Mouse (Mus musculus): Measurements from ENCODE around the gene Olfr533.
"Not testable (repeated sequence)": the region's sequence is repeated elsewhere in the genome, so short reads cannot be mapped to it uniquely, and the experiment has no call there.

The Olfr533 gene

GRCm38 (mm10) chr7:140463070-140463469 lies at the start of gene Olfr533:
Gene Olfr533 (plus strand): TSS chr7:140463370.
- not testable (repeated sequence) for DNase-seq (ENCODE audit: low spot score in 2 of 2)

DNA sequence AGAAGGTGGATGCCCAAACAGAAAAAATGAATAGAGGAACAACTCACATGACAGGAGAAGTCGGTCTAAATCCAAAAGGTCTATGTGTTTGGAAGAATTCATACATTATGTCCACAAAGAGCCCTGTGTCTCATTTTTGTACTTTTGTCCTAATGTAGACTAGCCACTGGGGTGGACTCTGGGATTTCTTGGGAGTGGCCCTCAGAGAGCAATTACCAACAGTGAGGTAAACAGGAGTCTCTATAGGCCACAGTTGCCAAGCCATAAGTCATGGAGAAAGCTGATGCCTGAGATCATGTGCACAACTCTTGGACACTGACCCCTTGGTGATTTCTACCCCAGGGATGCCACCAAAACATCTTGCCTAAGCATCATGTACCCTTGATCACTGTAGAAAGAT lies 41.6 kb upstream of the Olfr533 start, which contains the start of gene Olfr532:
Gene Olfr532 (minus strand): TSS at position 101 of the 400 bp plus-strand sequence.
- no peak for DNase-seq (ENCODE audit: low spot score in 2 of 2)

- no peak for DNase-seq (ENCODE audit: low spot score in 2 of 2)
These were observed 20.0 kb upstream of the Olfr533 start for GRCm38 (mm10) chr7:140443141-140443540.

DNA sequence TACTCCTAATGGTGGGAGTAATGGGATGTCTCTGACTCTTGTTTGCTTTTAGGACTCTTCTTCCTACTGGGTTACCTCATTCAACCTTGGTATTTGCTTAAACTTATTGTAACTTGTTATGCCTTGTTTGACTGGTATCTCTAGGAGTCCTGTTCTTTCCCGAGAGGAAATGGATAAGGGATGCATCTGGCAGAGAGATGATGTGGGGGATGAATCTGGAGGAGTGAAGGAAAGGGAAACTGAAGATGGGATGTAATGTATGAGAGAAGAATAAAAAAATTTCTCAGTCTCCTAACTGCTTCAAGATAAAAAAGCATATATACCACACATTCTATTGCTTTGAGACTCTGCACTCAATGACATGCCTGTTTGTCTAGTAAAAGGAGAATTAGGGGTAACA lies 14.7 kb downstream of the Olfr533 start:
- DNase-seq (ENCODE audit: low spot score in 2 of 2), result no peak

- DNase-seq (ENCODE audit: low spot score in 2 of 2), result peak in 1 of 2 experiments; percentile 32
These were observed 15.6 kb downstream of the Olfr533 start for GRCm38 (mm10) chr7:140478733-140479132.

GRCm38 (mm10) chr7:140483916-140484315 lies 20.7 kb downstream of the Olfr533 start, which contains the start of gene Olfr535:
Gene Olfr535 (plus strand): TSS chr7:140484216.
- DNase-seq (ENCODE audit: low spot score in 2 of 2), result no peak

DNA sequence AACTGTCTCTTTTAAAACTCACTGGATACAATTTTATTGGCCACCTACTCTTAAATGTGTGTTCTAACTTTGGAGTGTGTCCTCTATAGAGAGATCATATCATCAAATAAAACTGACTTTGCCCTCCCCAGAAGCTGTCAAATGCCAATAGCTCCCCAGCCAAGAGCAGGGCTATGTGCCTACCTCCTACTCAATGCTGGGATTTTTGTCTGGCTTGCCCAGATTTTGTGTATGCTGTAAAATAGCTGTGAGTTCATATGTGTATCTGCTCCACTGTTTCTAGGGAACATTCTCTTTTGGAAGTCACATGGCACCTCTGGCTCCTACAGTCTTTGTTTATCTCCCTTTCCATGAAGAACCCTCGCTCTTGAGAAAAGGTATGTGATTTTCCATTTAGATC lies 25.8 kb downstream of the Olfr533 start:
- no peak for DNase-seq (ENCODE audit: low spot score in 2 of 2)

GRCm38 (mm10) chr7:140494231-140494630 lies 31.1 kb downstream of the Olfr533 start:
- no peak for DNase-seq (ENCODE audit: low spot score in 2 of 2)

DNA sequence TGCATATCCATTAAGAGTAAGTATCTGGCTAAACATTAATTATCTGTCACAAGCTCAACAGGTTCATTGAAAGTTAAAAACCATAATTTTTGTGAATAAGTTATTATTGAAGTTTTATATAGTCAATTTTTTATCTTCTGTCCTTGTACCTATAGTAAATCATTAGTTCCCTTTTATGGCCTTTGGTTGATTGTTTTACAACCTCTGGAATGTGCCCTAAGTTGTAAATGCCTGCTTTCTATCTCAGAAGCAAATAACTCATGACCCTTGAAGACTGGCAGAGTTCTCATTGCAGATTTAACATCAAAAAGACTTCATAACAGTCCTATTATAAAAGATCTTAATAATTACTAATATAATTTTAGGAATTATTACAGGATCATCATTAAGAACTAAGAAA lies 31.5 kb downstream of the Olfr533 start:
- DNase-seq (ENCODE audit: low spot score in 2 of 2), result no peak

GRCm38 (mm10) chr7:140507346-140508021 lies 44.3 kb downstream of the Olfr533 start, which contains the start of gene Olfr536:
Gene Olfr536 (minus strand): TSS chr7:140507396.
- DNase-seq (ENCODE audit: low spot score in 2 of 2), result peak; percentile 25 to 28
